Mouse (Mus musculus) heart, postnatal 4 days (tissue): ENCODE measurements at regions not wholly inside any gene's neighbourhood (a gene's known extent, or its start where the extent isn't known, plus 50 kb on each side); places are given as distances from the start of the nearest gene placed in this dataset.
A peak's percentile ranks its signal among the peaks of the same experiment; 100 is the strongest.

Source experiments
- DNase-seq: peaks from one replicate; pipeline ENCODE4 v3.0.0; 2021

GRCm38 (mm10) chr15:62986871-62987270, 858.1 kb downstream of the Gsdmc2 start:
- DNase-seq: no peak

- no peak for DNase-seq
Observed at GRCm38 (mm10) chr15:62986147-62986546, 858.8 kb downstream of the Gsdmc2 start.

- no peak for DNase-seq
Observed at GRCm38 (mm10) chr15:62970566-62970965, 874.4 kb downstream of the Gsdmc2 start.

- DNase-seq: no peak
Observed at GRCm38 (mm10) chr15:62962681-62963080, 882.3 kb downstream of the Gsdmc2 start.

- no peak for DNase-seq
Observed at GRCm38 (mm10) chr15:62960623-62961022, 884.4 kb downstream of the Gsdmc2 start.

- no peak for DNase-seq
Observed at GRCm38 (mm10) chr15:62958506-62959330, 886.3 kb downstream of the Gsdmc2 start.

- no peak for DNase-seq
Observed at GRCm38 (mm10) chr15:62954889-62955288, 890.1 kb downstream of the Gsdmc2 start.

- DNase-seq: no peak
Observed at GRCm38 (mm10) chr15:62954322-62954820, 890.6 kb downstream of the Gsdmc2 start.

- DNase-seq: peak; percentile 14
Observed at GRCm38 (mm10) chr15:62953215-62953941, 891.6 kb downstream of the Gsdmc2 start.

GRCm38 (mm10) chr15:62952487-62953214, 892.3 kb downstream of the Gsdmc2 start:
- no peak for DNase-seq

- DNase-seq: no peak
Observed at GRCm38 (mm10) chr15:62939416-62939815, 905.6 kb downstream of the Gsdmc2 start.

GRCm38 (mm10) chr15:62937756-62938155, 907.2 kb downstream of the Gsdmc2 start:
- no peak for DNase-seq

GRCm38 (mm10) chr15:62934522-62935189, 910.3 kb downstream of the Gsdmc2 start:
- DNase-seq: peak; percentile 63

- no peak for DNase-seq
Observed at GRCm38 (mm10) chr15:62920520-62920919, 924.5 kb downstream of the Gsdmc2 start.

- DNase-seq: peak; percentile 9
Observed at GRCm38 (mm10) chr15:62919264-62919663, 925.7 kb downstream of the Gsdmc2 start.

- DNase-seq: no peak
Observed at GRCm38 (mm10) chr15:62908379-62908778, 936.6 kb downstream of the Gsdmc2 start.

GRCm38 (mm10) chr15:62907181-62907580, 937.8 kb downstream of the Gsdmc2 start:
- DNase-seq: no peak

- DNase-seq: peak; percentile 71
Observed at GRCm38 (mm10) chr15:62903047-62903822, 941.7 kb downstream of the Gsdmc2 start.

GRCm38 (mm10) chr15:62901955-62902354, 943.0 kb downstream of the Gsdmc2 start:
- no peak for DNase-seq

- no peak for DNase-seq
Observed at GRCm38 (mm10) chr15:62889798-62890197, 955.2 kb downstream of the Gsdmc2 start.

GRCm38 (mm10) chr15:62885331-62885730, 959.6 kb downstream of the Gsdmc2 start:
- DNase-seq: no peak
